Mouse (Mus musculus): ENCODE measurements around the gene 2310061I04Rik. TPM values are rescaled to one million over a fixed set of nuclear protein-coding genes. Genes with fewer than 3 reads are reported as not detected.

The 2310061I04Rik gene
- total and polyA plus RNA-seq, 2 experiments, result 4.9 to 35.3 TPM

DNA sequence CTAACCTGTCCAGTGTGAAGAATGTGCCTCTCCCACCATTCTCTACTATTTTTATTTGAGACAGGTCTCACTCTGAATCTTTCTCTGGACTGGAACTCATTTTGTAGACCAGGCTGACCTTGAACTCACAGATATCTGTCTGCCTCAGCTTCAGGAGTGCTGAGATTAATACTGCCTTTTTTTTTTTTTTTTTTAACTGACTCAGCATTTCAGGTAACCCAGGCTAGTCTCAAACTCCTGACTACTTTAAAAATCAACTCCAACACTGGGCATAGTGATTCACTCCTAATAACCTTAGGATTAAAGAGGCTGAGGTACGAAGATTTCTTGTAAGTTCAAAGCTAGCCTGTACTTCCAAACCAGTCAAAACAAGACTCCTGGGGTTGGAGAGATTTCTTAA is 8.4 kb upstream of the 2310061I04Rik start:
- 93% methylated on average over 1 of the region's 1 CpGs for WGBS
- H3K27ac ChIP-seq (replicated peaks; ENCODE audit: insufficient read depth, low read depth, low read length), result no peak overlapping the region
- H3K27me3 ChIP-seq (ENCODE audit: control insufficient read depth, insufficient read depth, low read length), result no peaks in the 10 kb centered on the region
- peaks cover 7% of the 10 kb centered on the region for H3K36me3 ChIP-seq (ENCODE audit: control insufficient read depth, insufficient read depth, low read length)
- TF ChIP-seq CTCF (IDR thresholded peaks at IDR 0.05; ENCODE audit: low read depth, low read length) (no peak), POLR2A (IDR thresholded peaks at IDR 0.05; ENCODE audit: extremely low read depth, insufficient read depth, low read length) (no peak)
- DNase-seq (ENCODE audit: extremely low read depth, low read depth, low spot score), result no peak
- no peak overlapping the region for H3K4me3 ChIP-seq (ENCODE audit: insufficient read depth, low read depth, low read length)
- H3K4me1 ChIP-seq (ENCODE audit: control insufficient read depth, insufficient read depth, low read length), result peaks cover 4% of the 10 kb centered on the region
- no peak overlapping the region for H3K9ac ChIP-seq (ENCODE audit: low read depth, low read length)
- H3K79me2 ChIP-seq (ENCODE audit: control insufficient read depth, insufficient read depth, low read length), result peaks cover 2% of the 10 kb centered on the region; the same call in 1 of the 2 replicates

DNA sequence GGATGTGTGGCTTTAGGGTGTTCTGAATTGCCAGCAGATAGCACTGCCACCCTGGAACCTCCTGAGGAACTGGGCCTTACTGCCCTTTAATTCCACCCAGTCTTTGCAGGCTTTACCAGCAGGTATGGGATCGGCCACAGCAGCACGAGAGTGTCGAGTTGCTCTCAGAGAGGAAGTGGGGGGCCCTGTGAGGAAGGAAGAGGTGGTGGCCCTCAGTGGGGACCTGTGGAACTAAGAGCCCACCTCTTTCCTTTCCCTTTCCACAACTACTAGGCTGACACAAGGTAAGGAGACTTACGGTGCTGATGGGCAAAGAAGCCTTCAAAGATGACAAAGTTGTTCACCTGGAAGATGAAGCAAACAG is 6.7 kb upstream of the 2310061I04Rik start:
- peaks cover 7% of the 10 kb centered on the region for H3K36me3 ChIP-seq (ENCODE audit: control insufficient read depth, insufficient read depth, low read length)
- peaks cover 2% of the 10 kb centered on the region; the same call in 1 of the 2 replicates for H3K79me2 ChIP-seq (ENCODE audit: control insufficient read depth, insufficient read depth, low read length)
- H3K4me1 ChIP-seq (ENCODE audit: control insufficient read depth, insufficient read depth, low read length), result peaks cover 2% of the 10 kb centered on the region
- H3K27me3 ChIP-seq (ENCODE audit: control insufficient read depth, insufficient read depth, low read length), result no peaks in the 10 kb centered on the region
- no peak overlapping the region for H3K9ac ChIP-seq (ENCODE audit: low read depth, low read length)
- TF ChIP-seq POLR2A (IDR thresholded peaks at IDR 0.05; ENCODE audit: extremely low read depth, insufficient read depth, low read length) (no peak), CTCF (IDR thresholded peaks at IDR 0.05; ENCODE audit: low read depth, low read length) (no peak)
- H3K4me3 ChIP-seq (ENCODE audit: insufficient read depth, low read depth, low read length), result no peak overlapping the region
- H3K27ac ChIP-seq (replicated peaks; ENCODE audit: insufficient read depth, low read depth, low read length), result no peak overlapping the region
- 73% methylated on average over 4 of the region's 4 CpGs for WGBS
- no peak for DNase-seq (ENCODE audit: extremely low read depth, low read depth, low spot score)

DNA sequence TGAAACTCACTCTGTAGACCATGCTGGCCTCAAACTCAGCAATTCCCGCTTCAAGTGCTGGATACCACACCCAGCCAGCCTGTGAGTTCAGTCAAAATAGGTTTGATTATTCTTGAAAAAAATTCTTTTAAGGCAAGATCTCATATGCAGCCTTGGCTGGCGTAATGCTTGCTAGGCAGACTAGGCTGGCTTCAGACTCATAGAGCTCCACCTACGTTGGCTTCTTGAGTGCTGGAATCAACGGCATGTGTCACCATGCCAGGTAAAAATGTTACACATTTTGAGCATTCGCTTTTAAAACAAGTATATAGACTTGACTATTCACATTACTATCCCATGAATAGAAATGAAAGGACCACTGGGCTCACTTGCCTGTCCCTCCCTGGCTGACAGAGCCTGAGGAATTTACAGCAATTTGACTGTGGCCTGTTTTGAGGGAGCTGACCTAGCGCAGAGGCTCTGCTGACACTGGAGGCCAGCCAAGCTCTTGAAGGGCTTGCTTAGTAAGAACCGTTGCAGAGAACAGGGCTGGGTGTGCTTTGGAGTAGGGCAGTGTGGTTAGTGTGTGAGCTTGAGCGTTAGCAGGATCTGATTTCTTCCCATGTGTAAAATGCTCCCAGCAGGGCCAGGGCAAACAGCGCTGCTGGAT is 6.2 kb upstream of the 2310061I04Rik start:
- DNase-seq (ENCODE audit: extremely low read depth, low read depth, low spot score), result no peak
- 86% methylated on average over 9 of the region's 9 CpGs for WGBS
- H3K36me3 ChIP-seq (ENCODE audit: control insufficient read depth, insufficient read depth, low read length), result peaks cover 7% of the 10 kb centered on the region
- no peak overlapping the region for H3K4me3 ChIP-seq (ENCODE audit: insufficient read depth, low read depth, low read length)
- H3K9ac ChIP-seq (ENCODE audit: low read depth, low read length), result no peak overlapping the region
- no peaks in the 10 kb centered on the region for H3K4me1 ChIP-seq (ENCODE audit: control insufficient read depth, insufficient read depth, low read length)
- TF ChIP-seq CTCF (IDR thresholded peaks at IDR 0.05; ENCODE audit: low read depth, low read length) (no peak), POLR2A (IDR thresholded peaks at IDR 0.05; ENCODE audit: extremely low read depth, insufficient read depth, low read length) (no peak)
- H3K79me2 ChIP-seq (ENCODE audit: control insufficient read depth, insufficient read depth, low read length), result peaks cover 2% of the 10 kb centered on the region; the same call in 1 of the 2 replicates
- H3K27ac ChIP-seq (replicated peaks; ENCODE audit: insufficient read depth, low read depth, low read length), result no peak overlapping the region
- no peaks in the 10 kb centered on the region for H3K27me3 ChIP-seq (ENCODE audit: control insufficient read depth, insufficient read depth, low read length)

DNA sequence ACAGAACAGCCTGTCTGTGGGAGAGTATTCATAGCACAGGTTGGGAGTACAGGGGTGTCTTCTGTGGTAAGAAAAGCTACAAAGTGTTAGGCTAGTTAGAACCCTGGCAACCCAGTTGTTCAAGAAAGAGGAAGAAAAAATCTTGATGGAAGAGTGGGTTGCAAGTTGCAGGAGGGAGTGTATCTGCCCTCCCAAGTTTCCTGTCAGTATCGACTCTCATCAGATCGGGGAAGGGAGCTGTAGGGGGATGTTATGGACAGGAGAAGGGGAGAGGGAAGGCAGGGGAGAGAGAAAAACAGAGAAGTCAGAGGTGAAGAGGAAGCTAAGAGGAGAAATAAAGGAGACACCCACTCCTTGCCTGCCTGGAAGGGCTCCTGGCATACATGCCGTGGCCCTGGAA is 3.4 kb upstream of the 2310061I04Rik start:
- H3K27ac ChIP-seq (replicated peaks; ENCODE audit: insufficient read depth, low read depth, low read length), result no peak overlapping the region
- H3K27me3 ChIP-seq (ENCODE audit: control insufficient read depth, insufficient read depth, low read length), result no peaks in the 10 kb centered on the region
- peaks cover 2% of the 10 kb centered on the region; the same call in 1 of the 2 replicates for H3K79me2 ChIP-seq (ENCODE audit: control insufficient read depth, insufficient read depth, low read length)
- DNase-seq (ENCODE audit: extremely low read depth, low read depth, low spot score), result no peak
- H3K4me1 ChIP-seq (ENCODE audit: control insufficient read depth, insufficient read depth, low read length), result peaks cover 7% of the 10 kb centered on the region
- TF ChIP-seq POLR2A (IDR thresholded peaks at IDR 0.05; ENCODE audit: extremely low read depth, insufficient read depth, low read length) (no peak), CTCF (IDR thresholded peaks at IDR 0.05; ENCODE audit: low read depth, low read length) (no peak)
- H3K4me3 ChIP-seq (ENCODE audit: insufficient read depth, low read depth, low read length), result no peak overlapping the region
- 85% methylated on average over 3 of the region's 3 CpGs for WGBS
- no peaks in the 10 kb centered on the region for H3K36me3 ChIP-seq (ENCODE audit: control insufficient read depth, insufficient read depth, low read length)
- H3K9ac ChIP-seq (ENCODE audit: low read depth, low read length), result no peak overlapping the region

DNA sequence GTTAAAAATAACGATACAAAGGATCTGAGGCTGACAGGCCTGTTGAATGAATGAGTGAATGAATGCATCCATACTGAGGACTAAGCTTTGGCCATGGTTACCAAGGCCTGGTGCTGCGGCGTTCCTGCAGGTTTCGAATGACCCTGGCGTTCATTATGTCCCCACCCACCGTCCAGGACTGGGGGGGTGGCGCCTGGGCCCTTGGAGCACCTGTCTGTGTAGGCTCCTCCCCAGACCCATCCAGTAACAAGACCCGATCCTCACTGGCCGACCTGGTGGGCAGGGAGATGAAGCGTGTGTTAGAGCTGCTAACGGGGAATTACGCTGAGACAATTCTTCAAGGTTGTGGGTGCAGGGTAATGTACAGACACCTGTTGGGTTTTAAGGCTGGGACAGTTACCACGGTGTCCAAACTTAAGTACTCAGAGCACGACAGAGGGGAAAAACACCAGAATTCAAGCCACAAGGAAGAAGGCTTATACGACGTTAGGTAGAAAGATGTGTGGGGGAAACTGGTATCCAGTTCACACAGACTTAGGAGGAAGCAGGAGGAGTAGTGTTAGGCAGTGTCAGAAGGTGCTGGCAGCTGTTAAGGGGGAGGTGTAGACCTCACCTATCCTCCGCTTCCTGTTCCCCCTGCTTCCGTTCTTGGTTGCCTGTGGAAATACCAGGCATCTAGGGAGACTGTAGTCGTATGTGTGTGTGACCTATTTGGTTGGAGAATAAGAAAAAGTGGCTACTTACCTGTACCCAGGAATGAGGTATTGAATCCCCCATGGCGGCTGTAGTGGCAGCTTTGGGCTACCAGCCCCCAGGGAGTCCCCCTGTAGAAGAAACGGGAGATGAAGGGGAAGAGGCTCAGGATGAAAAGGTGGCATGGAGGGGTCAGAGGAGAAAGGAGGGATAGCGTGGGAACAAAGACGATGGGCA is 678 bp upstream of the 2310061I04Rik start:
- WGBS, result 46% methylated on average over 23 of the region's 23 CpGs
- no peak for TF ChIP-seq CTCF (IDR thresholded peaks at IDR 0.05; ENCODE audit: low read depth, low read length)
- no peak for TF ChIP-seq POLR2A (IDR thresholded peaks at IDR 0.05; ENCODE audit: extremely low read depth, insufficient read depth, low read length)
- H3K79me2 ChIP-seq (ENCODE audit: control insufficient read depth, insufficient read depth, low read length), result peaks cover 2% of the 10 kb centered on the region; the same call in 1 of the 2 replicates
- no peaks in the 10 kb centered on the region for H3K27me3 ChIP-seq (ENCODE audit: control insufficient read depth, insufficient read depth, low read length)
- H3K27ac ChIP-seq (replicated peaks; ENCODE audit: insufficient read depth, low read depth, low read length), result no peak overlapping the region
- peaks cover 6% of the 10 kb centered on the region for H3K36me3 ChIP-seq (ENCODE audit: control insufficient read depth, insufficient read depth, low read length)
- no peak overlapping the region; the same call in 1 of the 2 replicates for H3K4me3 ChIP-seq (ENCODE audit: insufficient read depth, low read depth, low read length)
- H3K4me1 ChIP-seq (ENCODE audit: control insufficient read depth, insufficient read depth, low read length), result peaks cover 7% of the 10 kb centered on the region
- DNase-seq (ENCODE audit: extremely low read depth, low read depth, low spot score), result no peak
- H3K9ac ChIP-seq (ENCODE audit: low read depth, low read length), result no peak overlapping the region

All from liver, adult 2 months (tissue).